Mouse (Mus musculus): ENCODE data around the gene Vmn2r43. TPM values are rescaled to one million over a fixed set of nuclear protein-coding genes. Genes with fewer than 3 reads are reported as not detected.
"Not testable (repeated sequence)": the region's sequence is repeated elsewhere in the genome, so short reads cannot be mapped to it uniquely, and the experiment has no call there.

Gene Vmn2r43
- total RNA-seq (2021) = not detected
- long read RNA-seq, experiment 1 = 0 reads
- long read RNA-seq, experiment 2 = 0 reads

- DNase-seq = not testable (repeated sequence)
Measured at GRCm38 (mm10) chr7:8260499-8260898, at the start of gene Vmn2r43. Vmn2r43 (minus strand) TSS chr7:8260599.

DNA sequence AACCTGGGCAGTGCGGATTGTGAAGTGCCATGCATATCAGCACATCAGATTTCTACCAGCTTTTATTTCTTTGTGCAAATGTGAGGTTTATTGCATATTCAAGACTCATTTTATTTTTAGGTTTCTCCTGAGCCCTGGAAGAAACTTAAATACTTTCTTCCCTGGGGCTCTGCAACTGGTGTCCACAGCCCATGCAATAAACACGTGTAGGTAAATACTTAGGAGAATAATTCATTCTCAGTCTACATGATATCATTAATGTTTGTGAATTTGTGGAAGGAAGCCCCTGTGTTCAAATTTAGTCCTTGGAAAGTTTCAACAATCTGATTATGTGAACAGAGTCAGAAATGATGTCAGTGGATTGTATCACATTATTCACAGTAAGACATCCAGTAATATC lies 60.2 kb downstream of the Vmn2r43 start, which contains the start of gene Vmn2r42:
Gene Vmn2r42, minus strand, starts transcription at position 101 of the 400 bp plus-strand sequence.
- not testable (repeated sequence) for DNase-seq

Other genes with a start within 250 kb of the Vmn2r43 start
- not detected for gene Vmn2r41, start 98.9 kb downstream of the Vmn2r43 start, total RNA-seq (2021)
- not detected for gene Vmn2r42, start 60.3 kb downstream of the Vmn2r43 start, total RNA-seq (2021)
- not detected for gene Vmn2r44, start 122.7 kb upstream of the Vmn2r43 start, total RNA-seq (2021)
- gene Vmn2r45, start 228.5 kb upstream of the Vmn2r43 start, total RNA-seq (2021) = not detected

Measured in gastrocnemius, postnatal 10 days (tissue).